Mouse (Mus musculus) ZHBTc4 (cell line): Measurements from ENCODE around the gene Ackr2.

ENCODE experiments used
- DNase-seq: peaks from one replicate; pipeline ENCODE4 v3.0.0-alpha.2; 2011; ENCODE audit warnings: low read depth, low spot score

Gene Ackr2

GRCm38 (mm10) chr9:121891301-121891700 lies 6.9 kb upstream of the Ackr2 start:
- DNase-seq: no peak

- no peak for DNase-seq
Measured at GRCm38 (mm10) chr9:121892057-121892687, 6.0 kb upstream of the Ackr2 start.

GRCm38 (mm10) chr9:121894447-121894846 lies 3.7 kb upstream of the Ackr2 start:
- DNase-seq: no peak

GRCm38 (mm10) chr9:121895392-121895993 lies 2.7 kb upstream of the Ackr2 start:
- DNase-seq: no peak

- no peak for DNase-seq
Measured at GRCm38 (mm10) chr9:121896820-121897219, 1.3 kb upstream of the Ackr2 start.

- no peak for DNase-seq
Measured at GRCm38 (mm10) chr9:121899306-121899705, 1.2 kb downstream of the Ackr2 start.

GRCm38 (mm10) chr9:121900282-121900855 lies 2.2 kb downstream of the Ackr2 start:
- DNase-seq: no peak

GRCm38 (mm10) chr9:121901710-121902700 lies 3.9 kb downstream of the Ackr2 start:
- no peak for DNase-seq

GRCm38 (mm10) chr9:121903476-121904305 lies 5.5 kb downstream of the Ackr2 start:
- DNase-seq: no peak

GRCm38 (mm10) chr9:121904319-121904718 lies 6.2 kb downstream of the Ackr2 start:
- no peak for DNase-seq

GRCm38 (mm10) chr9:121904946-121905345 lies 6.8 kb downstream of the Ackr2 start:
- no peak for DNase-seq

- no peak for DNase-seq
Measured at GRCm38 (mm10) chr9:121905556-121906185, 7.5 kb downstream of the Ackr2 start.

GRCm38 (mm10) chr9:121906456-121906855 lies 8.3 kb downstream of the Ackr2 start:
- DNase-seq: no peak

GRCm38 (mm10) chr9:121907356-121908070 lies 9.4 kb downstream of the Ackr2 start:
- DNase-seq: peak; percentile 44

- DNase-seq: no peak
Measured at GRCm38 (mm10) chr9:121908321-121908720, 10.2 kb downstream of the Ackr2 start.

- no peak for DNase-seq
Measured at GRCm38 (mm10) chr9:121909635-121910034, 11.5 kb downstream of the Ackr2 start.

GRCm38 (mm10) chr9:121911196-121911595 lies 13.0 kb downstream of the Ackr2 start:
- no peak for DNase-seq

GRCm38 (mm10) chr9:121912786-121913185 lies 14.6 kb downstream of the Ackr2 start:
- no peak for DNase-seq

GRCm38 (mm10) chr9:121914226-121914757 lies 16.1 kb downstream of the Ackr2 start:
- no peak for DNase-seq

- DNase-seq: no peak
Measured at GRCm38 (mm10) chr9:121915056-121915455, 16.9 kb downstream of the Ackr2 start.
